Comparison of ENCODE assay signal across 23 mouse cellular contexts in the genomic region with DNA sequence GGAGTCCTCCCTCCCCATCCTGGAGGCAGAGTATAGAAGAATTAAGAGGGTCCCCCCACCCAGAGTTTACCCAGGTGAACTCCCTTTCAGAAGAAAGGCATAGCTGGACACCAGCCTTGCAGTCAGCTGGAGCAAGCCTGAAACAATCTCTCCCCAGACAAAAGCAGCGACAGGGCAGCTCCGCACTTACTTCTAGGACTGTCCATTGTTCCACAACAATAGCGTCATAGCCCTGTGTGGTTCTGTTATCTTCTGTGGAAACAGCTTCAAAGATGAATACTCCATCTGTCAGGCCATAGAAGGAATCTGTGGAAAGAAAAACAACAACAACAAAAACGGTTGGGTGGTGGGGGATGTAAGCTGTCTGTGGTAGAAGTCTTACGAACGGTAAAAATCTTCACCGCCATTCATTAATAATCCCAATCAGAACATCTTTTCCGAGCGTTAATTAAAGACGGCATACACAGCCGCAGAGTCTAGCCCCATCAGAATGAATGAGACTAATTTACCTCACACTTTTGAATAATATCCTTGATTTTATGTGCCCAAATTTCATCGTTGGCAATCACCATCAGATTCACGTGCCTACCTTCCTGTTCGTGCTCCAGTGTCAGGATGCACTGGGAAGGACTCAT.
DNase-seq lines count a peak whose midpoint lies in the region; ATAC-seq and TF ChIP-seq lines count a peak whose summit lies in the region.
"Had no signal": no experiment of that assay in that cellular context is flagged by ENCODE, and none has a peak within 500 bp of the region (broad histone marks: within the 10 kb centered on the region; RNA-seq: fewer than 3 reads in every experiment).

No protein-coding gene starts in this region.

- peaks cover 14% of the 10 kb centered on the region for H3K4me1 ChIP-seq in heart, adult 2 months (ENCODE audit: control insufficient read depth, insufficient read depth, low read length)
- H3K4me1 ChIP-seq in midbrain, embryonic 13.5 days (replicated peaks) = 0 out of 2 replicates have a peak, but pooled peaks cover 5% of the 10 kb centered on the region
- H3K4me1 ChIP-seq in midbrain, postnatal 0 days (ENCODE audit: insufficient read depth, low read length) = no peaks in the 10 kb centered on the region
- no peaks in the 10 kb centered on the region for H3K4me1 ChIP-seq in midbrain, embryonic 14.5 days (ENCODE audit: control insufficient read depth, insufficient read depth, low read length)
- H3K4me1 ChIP-seq: embryonic facial prominence, embryonic 12.5 days; intestine, embryonic 15.5 days; limb, embryonic 10.5 days; neural tube, embryonic 15.5 days had no signal

- no peak for TF ChIP-seq EP300 in heart, adult 2 months (IDR thresholded peaks at IDR 0.05; ENCODE audit: insufficient read depth, low read depth, low read length)

- ATAC-seq in midbrain, embryonic 13.5 days = peak; percentile 43
- ATAC-seq in midbrain, postnatal 0 days (ENCODE audit: low FRiP score) = no peak
- no peak for ATAC-seq in midbrain, embryonic 14.5 days (ENCODE audit: low FRiP score, low TSS enrichment)
- ATAC-seq: intestine, embryonic 15.5 days; liver, embryonic 12.5 days; lung, postnatal 0 days had no signal

- TF ChIP-seq CTCF in heart, adult 2 months (IDR thresholded peaks at IDR 0.05) = no peak
- no peak for TF ChIP-seq CTCF in midbrain, postnatal 0 days (IDR thresholded peaks at IDR 0.05)

- 63% methylated on average over 14 of the region's 14 CpGs for WGBS in heart, adult 2 months
- 57% methylated on average over 14 of the region's 14 CpGs for WGBS in midbrain, embryonic 13.5 days
- WGBS in midbrain, postnatal 0 days = 55% methylated on average over 14 of the region's 14 CpGs
- 59% methylated on average over 14 of the region's 14 CpGs for WGBS in midbrain, embryonic 14.5 days

- no peak overlapping the region for H3K4me2 ChIP-seq in midbrain, embryonic 13.5 days (replicated peaks)
- H3K4me2 ChIP-seq in midbrain, postnatal 0 days (ENCODE audit: low read depth, low read length, poor library complexity, severe bottlenecking) = no peak overlapping the region
- no peak overlapping the region for H3K4me2 ChIP-seq in midbrain, embryonic 14.5 days (ENCODE audit: low read length)
- H3K4me2 ChIP-seq: embryonic facial prominence, embryonic 12.5 days; intestine, embryonic 15.5 days; liver, embryonic 12.5 days; neural tube, embryonic 15.5 days had no signal

- intact Hi-C loops in heart, adult 2 months (cut with DNase I) = loop anchor here (5.0 kb wide), 1 partner anchor 100 kb away; no protein-coding TSS in a partner anchor
- intact Hi-C loops in heart, postnatal 10 days (cut with DNase I) = no loop called here

- peak overlapping the region; percentile 76 for H3K27ac ChIP-seq in heart, adult 2 months
- no peak overlapping the region for H3K27ac ChIP-seq in midbrain, embryonic 13.5 days
- no peak overlapping the region for H3K27ac ChIP-seq in midbrain, postnatal 0 days (ENCODE audit: low read depth, low read length)
- H3K27ac ChIP-seq in midbrain, embryonic 14.5 days (replicated peaks; ENCODE audit: low read depth, low read length) = peak overlapping the region; percentile 32; the same call in 1 of the 2 replicates
- H3K27ac ChIP-seq: embryonic facial prominence, embryonic 12.5 days; heart, embryonic 10.5 days; intestine, embryonic 15.5 days; limb, embryonic 10.5 days; liver, embryonic 12.5 days; neural tube, embryonic 15.5 days had no signal

- H3K4me3 ChIP-seq in heart, adult 2 months = no peak overlapping the region
- no peak overlapping the region for H3K4me3 ChIP-seq in midbrain, embryonic 13.5 days (replicated peaks)
- no peak overlapping the region for H3K4me3 ChIP-seq in midbrain, postnatal 0 days (ENCODE audit: low read depth, low read length)
- H3K4me3 ChIP-seq in midbrain, embryonic 14.5 days (replicated peaks; ENCODE audit: low read depth, low read length) = no peak overlapping the region
- H3K4me3 ChIP-seq: embryonic facial prominence, embryonic 12.5 days; heart, embryonic 10.5 days; intestine, embryonic 15.5 days; limb, embryonic 10.5 days; liver, embryonic 12.5 days; myocyte; neural tube, embryonic 15.5 days had no signal

- no peaks in the 10 kb centered on the region for H3K9me3 ChIP-seq in midbrain, embryonic 13.5 days
- no peaks in the 10 kb centered on the region for H3K9me3 ChIP-seq in midbrain, postnatal 0 days (ENCODE audit: low read length)
- H3K9me3 ChIP-seq in midbrain, embryonic 14.5 days (ENCODE audit: control insufficient read depth, low read length) = no peaks in the 10 kb centered on the region
- H3K9me3 ChIP-seq: embryonic facial prominence, embryonic 12.5 days; heart, embryonic 10.5 days; intestine, embryonic 15.5 days; limb, embryonic 10.5 days; liver, embryonic 12.5 days; neural tube, embryonic 15.5 days had no signal

- H3K79me2 ChIP-seq in heart, adult 2 months (replicated peaks; ENCODE audit: control insufficient read depth, insufficient read depth, low read length) = no peaks in the 10 kb centered on the region

- H3K36me3 ChIP-seq in heart, adult 2 months (ENCODE audit: control insufficient read depth, insufficient read depth, low read length) = peaks cover 22% of the 10 kb centered on the region
- H3K36me3 ChIP-seq in midbrain, embryonic 13.5 days = no peaks in the 10 kb centered on the region
- H3K36me3 ChIP-seq in midbrain, postnatal 0 days (ENCODE audit: insufficient read depth, low read length) = no peaks in the 10 kb centered on the region
- H3K36me3 ChIP-seq in midbrain, embryonic 14.5 days (ENCODE audit: control insufficient read depth, insufficient read depth, low read length) = no peaks in the 10 kb centered on the region
- H3K36me3 ChIP-seq: embryonic facial prominence, embryonic 12.5 days; heart, embryonic 10.5 days; intestine, embryonic 15.5 days; limb, embryonic 10.5 days; liver, embryonic 12.5 days; neural tube, embryonic 15.5 days had no signal

- no peak for TF ChIP-seq POLR2A in heart, adult 2 months (IDR thresholded peaks at IDR 0.05; ENCODE audit: insufficient read depth, low read depth, low read length)

- no peaks in the 10 kb centered on the region for H3K27me3 ChIP-seq in heart, adult 2 months (ENCODE audit: control insufficient read depth, insufficient read depth, low read length)
- H3K27me3 ChIP-seq in midbrain, embryonic 13.5 days = no peaks in the 10 kb centered on the region
- no peaks in the 10 kb centered on the region for H3K27me3 ChIP-seq in midbrain, postnatal 0 days (ENCODE audit: insufficient read depth, low read length)
- no peaks in the 10 kb centered on the region for H3K27me3 ChIP-seq in midbrain, embryonic 14.5 days (ENCODE audit: control insufficient read depth, insufficient read depth, low read length)
- H3K27me3 ChIP-seq: embryonic facial prominence, embryonic 12.5 days; intestine, embryonic 15.5 days; liver, embryonic 12.5 days; neural tube, embryonic 15.5 days had no signal

- H3K9ac ChIP-seq in heart, adult 2 months (ENCODE audit: low read depth, low read length) = no peak overlapping the region
- H3K9ac ChIP-seq in midbrain, embryonic 13.5 days (replicated peaks) = no peak overlapping the region
- H3K9ac ChIP-seq in midbrain, postnatal 0 days (replicated peaks; ENCODE audit: low read length, poor library complexity, severe bottlenecking) = no peak overlapping the region
- no peak overlapping the region for H3K9ac ChIP-seq in midbrain, embryonic 14.5 days (replicated peaks; ENCODE audit: low read length)
- H3K9ac ChIP-seq: embryonic facial prominence, embryonic 12.5 days; intestine, embryonic 15.5 days; liver, embryonic 12.5 days; neural tube, embryonic 15.5 days had no signal

- DNase-seq in heart, adult 2 months = no peak
- no peak for DNase-seq in heart, postnatal 10 days
- DNase-seq in midbrain, postnatal 0 days (ENCODE audit: low spot score) = no peak
- no peak for DNase-seq in midbrain, embryonic 14.5 days
- DNase-seq in urinary bladder, postnatal 25 days (ENCODE audit: low spot score) = no peak
- DNase-seq in gastrocnemius, adult 8-10 months (ENCODE audit: low spot score in 2 of 2) = no peak
- DNase-seq: adrenal gland, adult 8-10 months; B cell, adult 2 months; cerebellum, adult 2 months; gastrocnemius, postnatal 10 days; heart, postnatal 36 days; kidney, postnatal 4 days; right cerebral cortex, postnatal 4 days; thymus, postnatal 36 days had no signal

Comparison
In these comparisons a context has a peak if more than half of its experiments do, and no peak if none do; other contexts are left out.
1. H3K27ac ChIP-seq: peak in heart, adult 2 months (single experiment) and midbrain, embryonic 14.5 days (single experiment); none in midbrain, embryonic 13.5 days (single experiment) and midbrain, postnatal 0 days (single experiment).